Mouse (Mus musculus) ES-E14 (cell line): ENCODE measurements around the gene Foxn3. TPM values are rescaled to one million over a fixed set of nuclear protein-coding genes. Genes with fewer than 3 reads are reported as not detected.

Experiments used
- DNase-seq: peaks from one replicate; pipeline ENCODE4 v3.0.0-alpha.2; 2013; ENCODE audit warnings: low read depth, low spot score
- H3K27ac ChIP-seq: 2 replicates; pipeline ENCODE4 v1.5.1; 2012; ENCODE audit warnings: low read depth, mild to moderate bottlenecking, low read length, moderate library complexity, mixed read lengths; ENCODE audit not compliant: poor library complexity, insufficient read depth, severe bottlenecking
- H3K36me3 ChIP-seq: 2 replicates; pipeline ENCODE4 v1.6.1; 2012; ENCODE audit warnings: mild to moderate bottlenecking, low read length, moderate library complexity, mixed read lengths; ENCODE audit not compliant: control insufficient read depth, poor library complexity, insufficient read depth, severe bottlenecking
- H3K4me1 ChIP-seq, 2 experiments: fragments of 150-350 bp in 1 of 2; sonication (generic) in 1 of 2; 2 replicates each; pipeline ENCODE4 v1.6.1; 2012; ENCODE audit warnings: low read length in 2 of 2, mild to moderate bottlenecking in 1 of 2, mixed read lengths in 1 of 2; ENCODE audit not compliant: control insufficient read depth in 2 of 2, insufficient read depth in 2 of 2, poor library complexity in 1 of 2
- H3K4me3 ChIP-seq, 2 experiments: fragments of 150-350 bp in 1 of 2; sonication (generic) in 1 of 2; 2 replicates each; pipeline ENCODE4 v1.5.1; 2012; ENCODE audit warnings: low read length in 2 of 2, low read depth in 1 of 2, mild to moderate bottlenecking in 1 of 2, mixed read lengths in 1 of 2; ENCODE audit not compliant: insufficient read depth in 1 of 2, poor library complexity in 1 of 2, severe bottlenecking in 1 of 2
- H3K9ac ChIP-seq: 2 replicates; pipeline ENCODE4 v1.6.1; 2012; ENCODE audit warnings: low read depth, mild to moderate bottlenecking, low read length, mixed read lengths; ENCODE audit not compliant: poor library complexity, insufficient read depth, severe bottlenecking
- H3K9me3 ChIP-seq: fragments of 150-350 bp; sonication (generic); 2 replicates; pipeline ENCODE4 v1.6.1; 2012; ENCODE audit warnings: low read depth, mild to moderate bottlenecking, low read length; ENCODE audit not compliant: control insufficient read depth, insufficient read depth
- CHD2 ChIP-seq: IDR thresholded peaks from 2 replicates; pipeline ENCODE4 v1.6.1; 2014; ENCODE audit warnings: mild to moderate bottlenecking, low read depth, low read length, inconsistent platforms
- HCFC1 ChIP-seq: IDR thresholded peaks from 2 replicates; pipeline ENCODE4 v1.6.1; 2012; ENCODE audit warnings: low read length, inconsistent platforms, borderline replicate concordance; ENCODE audit not compliant: insufficient read depth
- MAFK ChIP-seq: IDR thresholded peaks from 2 replicates; pipeline ENCODE4 v1.6.1; 2014; ENCODE audit warnings: mild to moderate bottlenecking, low read depth, low read length, inconsistent platforms; ENCODE audit not compliant: insufficient read depth
- ZC3H11A ChIP-seq: IDR thresholded peaks from 2 replicates; pipeline ENCODE4 v1.6.1; 2012; ENCODE audit warnings: low read depth, mild to moderate bottlenecking, inconsistent platforms, low read length, borderline replicate concordance
- ZNF384 ChIP-seq: IDR thresholded peaks from 2 replicates; pipeline ENCODE4 v1.6.1; 2012; ENCODE audit warnings: low read depth, low read length, inconsistent platforms
- in situ Hi-C, 2 experiments: fragments of 600-800 bp; cut with MboI; formaldehyde crosslinking; loops; one replicate each; pipeline ENCODE4 v1.15.1; 2025; ENCODE audit warnings: low sequenced_read_pairs in 2 of 2, inconsistent platforms in 1 of 2; ENCODE audit not compliant: unreplicated experiment in 2 of 2
- total RNA-seq: library from RNA; depleted of rRNA; stranded (reverse); fragments of 300-350 nt; gene quantifications from 2 replicates; pipeline ENCODE4 v1.2.3, GENCODE M21; 2012

Foxn3 gene
- total RNA-seq, 1 experiment, result 34.6 TPM

DNA sequence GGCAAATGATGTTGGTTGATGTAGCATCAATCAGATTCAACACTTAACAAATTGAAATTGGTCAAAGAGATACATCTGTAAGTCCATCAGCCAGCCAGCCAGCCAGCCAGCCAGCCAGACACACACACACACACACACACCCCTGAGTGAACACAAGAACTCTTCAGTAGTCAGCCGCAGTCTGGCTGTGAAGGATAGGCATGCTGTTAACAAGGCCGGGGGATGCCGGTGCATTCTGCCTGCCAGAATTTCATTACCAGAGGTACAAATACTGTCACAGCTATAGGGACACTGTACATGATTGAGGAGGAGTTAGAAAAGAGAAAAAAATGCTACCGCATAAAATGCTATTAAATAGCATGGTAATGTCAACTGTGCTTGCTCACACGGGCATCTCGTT, 271.2 kb downstream of the Foxn3 start:
- H3K4me1 ChIP-seq, result 0 out of 4 replicates have a peak, but pooled peaks cover 0 to 2% of the 10 kb centered on the region in 2 experiments
- no peak overlapping the region for H3K9ac ChIP-seq
- H3K9me3 ChIP-seq, result no peaks in the 10 kb centered on the region
- H3K4me3 ChIP-seq, result no peak overlapping the region
- in situ Hi-C loops, result no loop called here
- peaks cover 5% of the 10 kb centered on the region; the same call in 1 of the 2 replicates for H3K36me3 ChIP-seq
- no peak for TF ChIP-seq HCFC1
- no peak for TF ChIP-seq ZNF384
- TF ChIP-seq ZC3H11A, result no peak
- no peak for DNase-seq
- H3K27ac ChIP-seq, result no peak overlapping the region

DNA sequence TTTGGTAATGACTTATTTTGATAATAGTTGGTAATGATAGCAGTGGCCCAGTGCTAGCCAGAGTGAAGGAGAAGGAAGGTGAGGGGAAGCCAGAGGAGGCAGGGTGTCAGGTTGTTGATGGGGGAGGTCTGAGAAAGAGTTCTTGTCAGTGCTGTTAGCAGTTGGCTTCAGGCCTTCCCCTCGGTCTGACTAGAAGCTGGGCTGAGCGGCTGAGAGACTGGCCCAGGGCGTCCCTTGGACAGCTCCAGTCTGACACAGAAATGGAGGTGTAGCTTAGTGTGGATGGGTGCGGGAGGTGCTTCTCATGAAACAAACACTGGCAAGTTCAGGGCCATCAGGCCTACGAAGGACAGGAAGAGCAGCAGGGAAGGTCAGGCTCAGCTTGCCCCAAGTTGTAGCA, 276.3 kb downstream of the Foxn3 start:
- TF ChIP-seq MAFK (no peak), HCFC1 (no peak), ZC3H11A (no peak), CHD2 (no peak), ZNF384 (no peak)
- no peaks in the 10 kb centered on the region for H3K9me3 ChIP-seq
- H3K4me3 ChIP-seq, result no peak overlapping the region
- H3K27ac ChIP-seq, result no peak overlapping the region
- peaks cover 0 to 10% of the 10 kb centered on the region in 2 experiments; a peak in 1 of 4 replicates for H3K4me1 ChIP-seq
- peaks cover 6% of the 10 kb centered on the region; the same call in 1 of the 2 replicates for H3K36me3 ChIP-seq
- in situ Hi-C loops, result no loop called here
- DNase-seq, result no peak
- H3K9ac ChIP-seq, result no peak overlapping the region

DNA sequence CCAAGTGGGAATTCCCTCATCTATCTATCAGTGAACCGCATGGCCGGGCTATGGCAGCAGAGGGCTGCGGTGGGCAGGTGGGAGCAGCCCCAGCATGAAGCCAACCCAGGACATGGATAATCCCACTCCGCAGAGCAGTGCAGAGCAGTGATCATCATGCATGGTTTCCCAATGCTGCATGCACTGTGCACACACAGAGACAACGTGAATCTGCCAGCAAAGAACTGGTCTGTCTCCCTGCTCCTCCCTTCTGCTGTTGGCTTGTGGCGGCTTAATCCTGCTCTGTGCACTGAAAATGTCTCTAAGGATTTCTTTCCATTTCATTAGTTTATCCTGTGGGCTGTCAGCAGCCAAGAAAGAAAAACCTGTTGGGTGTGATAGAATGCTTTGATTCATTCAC, 276.7 kb downstream of the Foxn3 start:
- TF ChIP-seq ZC3H11A (no peak), MAFK (no peak), ZNF384 (no peak), CHD2 (no peak), HCFC1 (no peak)
- DNase-seq, result no peak
- Histone ChIP-seq H3K4me1 (peaks cover 0 to 10% of the 10 kb centered on the region in 2 experiments; a peak in 1 of 4 replicates), H3K27ac (no peak overlapping the region), H3K9ac (no peak overlapping the region), H3K9me3 (no peaks in the 10 kb centered on the region), H3K36me3 (peaks cover 6% of the 10 kb centered on the region; the same call in 1 of the 2 replicates), H3K4me3 (no peak overlapping the region)
- in situ Hi-C loops, result no loop called here

DNA sequence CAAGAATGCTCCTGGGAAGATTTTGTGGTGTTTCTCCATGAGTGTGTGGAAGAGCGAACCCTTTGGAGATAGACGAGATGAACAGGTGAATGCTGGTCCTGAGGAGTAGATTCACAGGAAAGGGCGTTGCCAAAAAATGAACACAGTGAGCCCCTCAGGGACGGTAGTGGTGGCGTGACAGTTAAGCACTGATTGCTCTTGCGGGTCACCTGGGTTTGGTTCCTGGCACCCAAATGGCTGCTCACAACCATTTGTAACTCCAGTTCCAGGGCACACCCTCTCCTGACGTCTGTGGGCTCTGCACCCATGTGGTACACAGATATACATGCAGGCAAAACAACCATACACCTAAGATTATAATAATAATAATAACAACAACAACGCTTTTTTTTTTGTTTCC, 277.7 kb downstream of the Foxn3 start:
- Histone ChIP-seq H3K36me3 (peaks cover 2% of the 10 kb centered on the region; the same call in 1 of the 2 replicates), H3K4me1 (peaks cover 0 to 12% of the 10 kb centered on the region in 2 experiments; a peak in 1 of 4 replicates), H3K4me3 (no peak overlapping the region), H3K9ac (no peak overlapping the region), H3K9me3 (no peaks in the 10 kb centered on the region), H3K27ac (no peak overlapping the region)
- in situ Hi-C loops, result no loop called here
- no peak for DNase-seq
- no peak for TF ChIP-seq ZC3H11A

DNA sequence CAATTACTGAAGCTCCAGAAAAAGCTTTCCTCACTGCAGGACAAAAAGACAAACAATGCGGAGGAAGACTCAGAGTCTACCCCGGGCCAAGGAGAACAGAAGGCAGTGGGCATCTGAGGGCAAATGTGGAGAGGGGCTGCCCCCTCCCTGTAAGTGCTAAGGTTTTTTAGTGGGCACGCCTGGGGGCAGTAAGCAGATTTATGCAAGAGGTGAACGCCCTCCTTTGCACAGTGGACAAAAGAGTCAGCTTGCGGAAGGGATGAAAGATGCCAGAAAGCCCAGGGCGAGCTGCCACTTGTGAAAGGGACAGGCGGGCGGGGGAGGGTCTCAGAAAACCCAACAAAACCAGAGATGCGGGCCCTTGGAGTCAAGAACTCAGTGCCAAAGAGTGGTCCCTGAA, 278.2 kb downstream of the Foxn3 start:
- Histone ChIP-seq H3K9ac (no peak overlapping the region), H3K27ac (no peak overlapping the region), H3K4me3 (no peak overlapping the region), H3K4me1 (peaks cover 0 to 12% of the 10 kb centered on the region in 2 experiments; a peak in 1 of 4 replicates), H3K36me3 (peaks cover 2% of the 10 kb centered on the region; the same call in 1 of the 2 replicates), H3K9me3 (no peaks in the 10 kb centered on the region)
- in situ Hi-C loops, result no loop called here
- TF ChIP-seq CHD2, result no peak
- no peak for TF ChIP-seq MAFK
- DNase-seq, result no peak
